Mouse (Mus musculus) ES-E14 (cell line): ENCODE measurements at regions not wholly inside any gene's neighbourhood (a gene's known extent, or its start where the extent isn't known, plus 50 kb on each side); places are given as distances from the start of the nearest gene placed in this dataset.

ENCODE experiments used
- HCFC1 ChIP-seq: IDR thresholded peaks from 2 replicates; pipeline ENCODE4 v1.6.1; 2012; ENCODE audit warnings: low read length, inconsistent platforms, borderline replicate concordance; ENCODE audit not compliant: insufficient read depth
- MAFK ChIP-seq: IDR thresholded peaks from 2 replicates; pipeline ENCODE4 v1.6.1; 2014; ENCODE audit warnings: mild to moderate bottlenecking, low read depth, low read length, inconsistent platforms; ENCODE audit not compliant: insufficient read depth
- ZC3H11A ChIP-seq: IDR thresholded peaks from 2 replicates; pipeline ENCODE4 v1.6.1; 2012; ENCODE audit warnings: low read depth, mild to moderate bottlenecking, inconsistent platforms, low read length, borderline replicate concordance
- ZNF384 ChIP-seq: IDR thresholded peaks from 2 replicates; pipeline ENCODE4 v1.6.1; 2012; ENCODE audit warnings: low read depth, low read length, inconsistent platforms

- no peak for TF ChIP-seq MAFK
- no peak for TF ChIP-seq HCFC1
- TF ChIP-seq ZC3H11A: peak; percentile 93
- TF ChIP-seq ZNF384: 0 out of 2 replicates have a peak, but pooled peaks have one; percentile 54
Observed at GRCm38 (mm10) chr1:92360255-92360654, 113.4 kb downstream of the Ndufa10 start.
